Mouse (Mus musculus) liver, embryonic 11.5 days (tissue): Measurements from ENCODE around the gene Poldip3. TPM values are rescaled to one million over a fixed set of nuclear protein-coding genes. Genes with fewer than 3 reads are reported as not detected.

Experiments used
- ATAC-seq: fragments of 200-750 bp; cut with Nextera tagmentation; replicated peaks from 2 replicates; pipeline ENCODE4 v1.8.0; 2017; ENCODE audit warnings: moderate number of reproducible peaks, mild to moderate bottlenecking, moderate TSS enrichment, moderate library complexity; ENCODE audit not compliant: low FRiP score
- DNase-seq: peaks from one replicate; pipeline ENCODE4 v3.0.0-alpha.2; 2017; ENCODE audit warnings: low spot score
- H3K27ac ChIP-seq: fragments of 300-500 bp; sonication (generic); 2 replicates; pipeline ENCODE4 v1.5.1; 2014; ENCODE audit warnings: mild to moderate bottlenecking, low read depth, low read length, control low read depth
- H3K27me3 ChIP-seq: fragments of 300-500 bp; sonication (generic); replicated peaks from 2 replicates; pipeline ENCODE4 v1.6.1; 2014; ENCODE audit warnings: low read length, mixed read lengths; ENCODE audit not compliant: control insufficient read depth, insufficient read depth
- H3K36me3 ChIP-seq: fragments of 300-500 bp; sonication (generic); 2 replicates; pipeline ENCODE4 v1.6.1; 2014; ENCODE audit warnings: mild to moderate bottlenecking, low read length, moderate library complexity, mixed read lengths; ENCODE audit not compliant: control insufficient read depth, insufficient read depth
- H3K4me1 ChIP-seq: fragments of 300-500 bp; sonication (generic); replicated peaks from 2 replicates; pipeline ENCODE4 v1.6.1; 2014; ENCODE audit warnings: low read length, mixed read lengths; ENCODE audit not compliant: control insufficient read depth, insufficient read depth
- H3K4me2 ChIP-seq: fragments of 300-500 bp; sonication (generic); 2 replicates; pipeline ENCODE4 v1.6.1; 2014; ENCODE audit warnings: mild to moderate bottlenecking, control low read depth, moderate library complexity
- H3K4me3 ChIP-seq: fragments of 300-500 bp; sonication (generic); 2 replicates; pipeline ENCODE4 v1.5.1; 2014; ENCODE audit warnings: low read depth, low read length, control low read depth
- H3K9ac ChIP-seq: fragments of 300-500 bp; sonication (generic); 2 replicates; pipeline ENCODE4 v1.6.1; 2014; ENCODE audit warnings: low read depth, low read length, control low read depth
- H3K9me3 ChIP-seq: fragments of 300-500 bp; sonication (generic); 2 replicates; pipeline ENCODE4 v1.6.1; 2016; ENCODE audit warnings: low read length, inconsistent platforms, mixed read lengths; ENCODE audit not compliant: control insufficient read depth
- WGBS: fragments of 180-500 bp; shearing (Covaris S2); extraction: QIAGEN DNeasy Blood & Tissue Kit; methylation state at CpG from one replicate; pipeline ENCODE4 v1.1.7; 2014; 5-methylcytosine and 5-hydroxymethylcytosine counted together
- polyA plus RNA-seq: library from polyadenylated mRNA; unstranded; fragments of >200 nt; fragmentation: Nextera tagmentation; extraction: Ambion mirVana; gene quantifications from 2 replicates; pipeline ENCODE4 v1.2.1, GENCODE M21; 2014

Poldip3 gene
- polyA plus RNA-seq, 1 experiment from 2014 or later: 117 TPM

DNA sequence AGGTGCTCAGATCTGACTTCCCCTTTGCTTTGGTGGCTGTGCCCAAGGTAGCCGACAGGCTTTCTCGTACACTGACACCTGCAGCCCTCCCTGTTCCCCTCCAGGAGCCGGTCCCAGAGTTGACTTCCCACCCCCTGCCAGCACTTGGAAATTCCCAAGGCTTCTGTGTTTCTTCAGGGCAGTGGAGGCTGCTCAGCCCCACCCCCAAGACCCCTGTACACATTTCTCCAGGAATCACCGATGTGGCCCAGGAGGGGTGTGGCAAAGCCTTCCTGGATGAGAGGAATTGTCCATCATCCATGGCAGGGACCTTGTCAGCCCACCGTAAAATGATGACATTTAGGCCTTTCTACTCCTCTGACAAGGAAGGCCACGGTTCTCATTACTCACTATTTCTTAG lies 37.9 kb downstream of the Poldip3 start:
- H3K4me2 ChIP-seq: no peak overlapping the region
- H3K36me3 ChIP-seq: peaks cover 9% of the 10 kb centered on the region; the same call in 1 of the 2 replicates
- H3K4me3 ChIP-seq: no peak overlapping the region
- no peaks in the 10 kb centered on the region for H3K27me3 ChIP-seq
- ATAC-seq: no peak
- DNase-seq: no peak
- peaks cover 3% of the 10 kb centered on the region; the same call in 1 of the 2 replicates for H3K4me1 ChIP-seq
- WGBS: 60% methylated on average over 6 of the region's 6 CpGs
- no peak overlapping the region for H3K27ac ChIP-seq
- H3K9ac ChIP-seq: no peak overlapping the region
- H3K9me3 ChIP-seq: no peaks in the 10 kb centered on the region

DNA sequence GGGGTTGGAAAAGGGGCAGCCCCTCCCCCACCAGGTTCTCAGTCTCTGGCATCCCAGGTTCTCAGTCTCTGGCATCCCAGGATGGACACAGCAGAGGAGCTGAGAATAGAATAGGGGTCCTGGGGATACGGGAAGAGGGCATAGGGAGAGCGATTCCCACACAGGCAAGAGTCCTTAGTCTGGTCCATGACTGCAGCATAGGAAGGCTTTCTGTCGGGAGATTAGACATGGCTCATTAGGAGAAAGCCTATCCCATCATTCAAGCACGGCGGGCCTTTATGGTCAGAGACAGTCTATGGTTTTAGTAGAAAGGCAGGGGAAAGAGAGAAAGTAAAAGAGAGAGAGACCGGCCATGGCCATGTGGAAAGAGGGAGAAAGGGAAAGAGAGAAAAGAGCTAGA lies 41.4 kb downstream of the Poldip3 start:
- no peak overlapping the region for H3K4me2 ChIP-seq
- H3K36me3 ChIP-seq: no peaks in the 10 kb centered on the region
- no peaks in the 10 kb centered on the region for H3K27me3 ChIP-seq
- no peak overlapping the region for H3K27ac ChIP-seq
- no peaks in the 10 kb centered on the region for H3K4me1 ChIP-seq
- H3K4me3 ChIP-seq: no peak overlapping the region
- no peaks in the 10 kb centered on the region for H3K9me3 ChIP-seq
- ATAC-seq (no peak), DNase-seq (no peak)
- WGBS: 78% methylated on average over 6 of the region's 6 CpGs
- no peak overlapping the region for H3K9ac ChIP-seq

DNA sequence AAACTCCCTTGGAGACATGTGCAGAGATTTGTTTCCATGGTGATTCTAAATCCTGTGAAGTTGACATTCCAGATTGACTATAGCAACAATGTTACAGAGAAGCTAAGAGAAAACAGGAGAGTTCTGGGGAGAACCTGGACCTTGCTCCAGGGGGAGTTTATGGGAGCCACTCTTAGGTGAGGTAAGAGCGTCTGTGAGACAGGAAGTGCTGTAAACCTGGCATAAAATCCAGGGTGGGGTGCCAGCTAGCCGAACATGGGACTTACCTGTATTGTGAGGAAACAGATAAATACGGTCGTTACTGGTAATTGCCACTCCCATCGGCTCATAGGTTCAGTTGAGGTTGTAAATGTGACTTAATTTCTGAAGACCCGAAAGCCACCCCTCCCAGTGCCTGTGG lies 42.8 kb downstream of the Poldip3 start:
- Histone ChIP-seq H3K9ac (no peak overlapping the region), H3K27ac (no peak overlapping the region), H3K4me2 (no peak overlapping the region), H3K4me1 (no peaks in the 10 kb centered on the region), H3K4me3 (no peak overlapping the region), H3K36me3 (no peaks in the 10 kb centered on the region), H3K9me3 (no peaks in the 10 kb centered on the region), H3K27me3 (no peaks in the 10 kb centered on the region)
- WGBS: 83% methylated on average over 6 of the region's 6 CpGs
- DNase-seq: no peak
- no peak for ATAC-seq

DNA sequence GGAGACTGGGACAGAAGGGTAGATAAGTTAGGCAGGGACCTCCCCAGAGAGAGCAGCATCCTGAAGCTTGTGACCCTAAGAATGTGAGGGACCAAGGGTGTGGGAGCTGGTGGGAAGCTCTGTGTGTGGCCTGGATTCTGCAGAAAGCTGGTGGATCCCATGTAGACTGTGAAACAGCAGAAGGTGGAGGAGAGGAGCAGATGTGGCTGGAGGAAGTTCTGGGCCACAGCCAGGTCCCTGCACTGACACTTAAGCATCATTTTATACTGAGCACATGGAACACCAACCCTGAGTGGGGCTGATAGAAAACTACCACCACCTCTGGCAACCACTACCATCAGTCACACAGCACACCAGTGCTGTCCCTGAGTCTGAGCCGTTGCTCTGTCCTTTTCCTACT lies 46.1 kb downstream of the Poldip3 start:
- Histone ChIP-seq H3K9ac (no peak overlapping the region), H3K9me3 (no peaks in the 10 kb centered on the region), H3K27me3 (peaks cover 10% of the 10 kb centered on the region), H3K4me2 (no peak overlapping the region), H3K36me3 (no peaks in the 10 kb centered on the region), H3K4me3 (no peak overlapping the region), H3K27ac (no peak overlapping the region), H3K4me1 (peaks cover 4% of the 10 kb centered on the region; the same call in 1 of the 2 replicates)
- 75% methylated on average over 1 of the region's 1 CpGs for WGBS
- DNase-seq: no peak
- no peak for ATAC-seq

DNA sequence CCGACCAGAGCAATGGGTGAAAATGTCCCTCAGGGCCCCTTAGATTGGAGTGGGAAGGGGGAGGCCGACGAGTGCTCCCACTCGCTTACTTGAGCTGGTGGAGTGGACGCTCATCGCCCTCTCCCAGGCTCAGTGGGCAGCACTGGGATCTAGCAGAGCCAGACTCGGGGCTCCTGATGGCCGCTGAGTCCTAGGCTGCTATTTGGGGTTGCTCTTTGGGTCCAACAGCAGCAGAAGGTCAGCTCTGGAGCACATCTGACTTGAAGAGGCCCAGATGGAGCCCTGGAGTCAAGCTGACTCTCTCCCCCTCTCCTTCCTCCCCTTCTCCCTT lies 48.9 kb downstream of the Poldip3 start:
- 4% methylated on average over 8 of the region's 8 CpGs for WGBS
- Histone ChIP-seq H3K9ac (peak overlapping the region; percentile 82), H3K9me3 (no peaks in the 10 kb centered on the region), H3K36me3 (no peaks in the 10 kb centered on the region), H3K27ac (no peak overlapping the region), H3K4me1 (peaks cover 4% of the 10 kb centered on the region; the same call in 1 of the 2 replicates), H3K4me3 (peak overlapping the region; percentile 68), H3K27me3 (peaks cover 15% of the 10 kb centered on the region), H3K4me2 (peak overlapping the region; percentile 95)
- ATAC-seq (no peak), DNase-seq (no peak)

DNA sequence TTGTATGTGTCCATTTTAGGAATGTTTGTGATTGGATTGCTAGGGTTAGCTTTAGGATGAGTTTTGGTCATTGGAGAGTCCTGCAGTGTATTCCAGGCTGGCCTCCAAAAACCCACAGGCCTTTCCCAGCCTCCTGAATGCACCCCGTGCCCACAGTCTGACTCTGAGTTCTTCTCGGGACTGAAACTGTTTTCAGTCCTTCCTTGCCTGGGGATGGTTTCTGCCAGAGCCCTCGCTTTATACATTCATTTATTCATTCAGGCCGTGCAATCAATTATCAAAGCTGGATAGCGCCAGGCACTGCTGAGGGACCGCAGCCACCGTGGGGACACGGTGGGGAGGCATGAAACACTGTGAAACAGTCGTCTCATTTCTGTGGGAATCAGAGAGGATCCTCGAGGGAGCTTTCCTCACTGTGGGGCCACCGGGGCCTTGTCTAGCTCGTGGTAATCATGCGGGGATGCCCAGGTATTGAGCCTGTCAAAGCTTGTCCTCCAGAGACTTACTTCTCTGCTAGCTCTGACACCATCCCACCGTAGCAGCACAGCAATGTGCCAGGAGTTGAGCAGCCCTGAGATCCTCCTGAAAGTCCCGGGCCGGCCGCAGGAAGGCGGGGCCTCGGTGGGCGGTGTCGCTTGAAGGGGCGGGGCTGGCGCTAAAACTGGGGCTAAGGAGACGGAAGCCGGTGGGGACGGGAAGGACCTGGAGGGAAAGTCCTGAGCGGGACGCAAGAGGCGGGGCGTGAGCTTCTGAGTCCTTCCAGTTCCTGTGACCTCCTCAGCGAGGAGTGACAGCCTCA lies 49.5 kb downstream of the Poldip3 start:
- ATAC-seq (peak; percentile 94), DNase-seq (peak; percentile 89)
- Histone ChIP-seq H3K9me3 (no peaks in the 10 kb centered on the region), H3K9ac (peak overlapping the region; percentile 82), H3K27ac (no peak overlapping the region), H3K4me3 (peak overlapping the region; percentile 68), H3K36me3 (no peaks in the 10 kb centered on the region), H3K4me1 (peaks cover 4% of the 10 kb centered on the region; the same call in 1 of the 2 replicates), H3K4me2 (peak overlapping the region; percentile 95), H3K27me3 (peaks cover 15% of the 10 kb centered on the region)
- WGBS: 4% methylated on average over 31 of the region's 31 CpGs

DNA sequence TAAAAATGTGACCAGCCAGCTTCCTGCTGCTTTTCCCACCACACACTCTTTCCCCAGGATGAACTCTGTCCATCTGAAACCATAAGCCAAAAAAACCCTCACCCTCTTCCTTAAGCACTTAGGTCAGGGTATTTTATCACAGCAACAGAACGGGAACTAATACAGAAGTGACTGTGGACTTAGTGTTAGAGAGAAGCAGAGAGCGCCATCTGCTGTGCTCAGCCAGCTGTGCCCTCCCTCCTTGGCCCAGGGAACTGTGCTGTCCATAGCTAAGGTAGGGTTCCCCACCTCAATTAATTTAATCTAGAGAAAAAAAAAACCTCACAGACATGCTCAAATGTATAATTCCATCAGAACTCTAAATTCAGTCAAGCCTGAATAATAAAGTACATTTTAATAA lies 53.2 kb downstream of the Poldip3 start:
- Histone ChIP-seq H3K27ac (no peak overlapping the region), H3K4me3 (no peak overlapping the region), H3K9me3 (no peaks in the 10 kb centered on the region), H3K4me1 (peaks cover 4% of the 10 kb centered on the region; the same call in 1 of the 2 replicates), H3K36me3 (no peaks in the 10 kb centered on the region), H3K27me3 (peaks cover 15% of the 10 kb centered on the region), H3K4me2 (no peak overlapping the region), H3K9ac (no peak overlapping the region)
- 31% methylated on average over 2 of the region's 2 CpGs for WGBS
- no peak for ATAC-seq
- no peak for DNase-seq

DNA sequence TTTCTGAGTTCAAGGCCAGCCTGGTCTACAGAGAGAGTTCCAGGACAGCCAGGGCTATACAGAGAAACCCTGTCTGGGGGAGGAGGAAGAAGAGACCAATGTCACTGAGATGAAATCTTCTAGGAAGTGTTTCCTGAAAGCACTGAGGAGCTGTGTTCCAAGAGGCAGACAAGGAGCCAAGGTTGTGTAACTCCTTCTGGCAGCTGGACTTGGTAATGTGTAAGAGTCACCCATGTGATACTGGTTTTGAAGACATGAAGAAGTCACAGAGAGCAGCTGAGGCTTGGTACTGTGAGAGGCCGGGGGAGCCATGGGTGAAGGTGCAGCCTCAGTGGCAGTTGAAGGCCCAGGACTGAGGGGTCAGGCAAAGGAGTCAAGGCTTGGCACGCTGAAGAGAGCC lies 55.5 kb downstream of the Poldip3 start:
- no peak overlapping the region for H3K4me2 ChIP-seq
- ATAC-seq (no peak), DNase-seq (no peak)
- H3K9me3 ChIP-seq: no peaks in the 10 kb centered on the region
- H3K4me3 ChIP-seq: no peak overlapping the region
- peaks cover 19% of the 10 kb centered on the region for H3K27me3 ChIP-seq
- no peak overlapping the region for H3K27ac ChIP-seq
- no peaks in the 10 kb centered on the region for H3K36me3 ChIP-seq
- H3K4me1 ChIP-seq: 0 out of 2 replicates have a peak, but pooled peaks cover 2% of the 10 kb centered on the region
- 74% methylated on average over 2 of the region's 2 CpGs for WGBS
- H3K9ac ChIP-seq: no peak overlapping the region

DNA sequence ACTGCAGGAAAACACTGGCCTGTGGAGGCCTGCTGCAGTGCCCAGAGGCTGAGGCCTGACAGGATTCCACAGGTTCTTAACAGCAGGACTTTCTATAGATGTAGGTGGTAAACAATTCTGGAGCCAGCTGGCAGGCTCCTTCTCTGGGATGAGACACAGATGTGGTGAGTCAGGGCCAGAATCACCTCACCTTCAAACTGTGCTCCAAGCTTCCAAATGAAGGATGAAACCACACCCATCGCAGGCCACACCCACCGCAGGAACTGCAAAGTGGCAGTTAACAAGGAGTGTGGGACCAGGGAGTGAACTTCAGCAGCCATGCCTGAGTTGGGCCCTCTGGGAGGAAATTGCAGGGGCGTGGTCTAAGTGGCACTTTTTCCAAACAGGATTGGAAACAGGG lies 58.3 kb downstream of the Poldip3 start:
- Histone ChIP-seq H3K27me3 (peaks cover 10% of the 10 kb centered on the region), H3K9me3 (no peaks in the 10 kb centered on the region), H3K27ac (no peak overlapping the region), H3K9ac (no peak overlapping the region), H3K4me1 (0 out of 2 replicates have a peak, but pooled peaks cover 4% of the 10 kb centered on the region), H3K4me3 (no peak overlapping the region), H3K36me3 (no peaks in the 10 kb centered on the region), H3K4me2 (no peak overlapping the region)
- WGBS: 32% methylated on average over 3 of the region's 3 CpGs
- no peak for ATAC-seq
- DNase-seq: no peak
